Mouse (Mus musculus): ENCODE measurements around the gene Cox8c.

DNA sequence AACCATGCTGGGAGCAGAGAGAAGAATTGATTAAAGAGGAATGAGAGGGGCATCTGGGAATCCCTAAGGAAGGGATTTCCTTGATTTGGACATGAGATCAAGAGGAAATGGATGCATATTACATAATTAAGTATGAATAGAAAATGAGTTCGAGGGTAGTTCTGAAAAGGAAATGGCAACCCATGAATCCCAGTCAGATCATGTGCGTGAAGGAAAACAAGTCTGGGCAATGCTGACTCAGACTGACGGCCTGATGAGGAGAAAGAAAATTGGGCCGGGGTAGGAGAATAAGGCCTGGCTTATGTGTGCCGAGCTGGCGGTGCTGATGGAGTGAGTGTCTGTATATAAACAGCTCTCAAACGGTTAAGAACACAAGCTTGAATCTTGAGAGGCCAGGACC lies 31.7 kb downstream of the Cox8c start:
- no peak for TF ChIP-seq CTCF (IDR thresholded peaks at IDR 0.05; ENCODE audit: control insufficient read depth, insufficient read depth, insufficient read length)
- no peak for TF ChIP-seq CEBPB (IDR thresholded peaks at IDR 0.05; ENCODE audit: low read depth)
- TF ChIP-seq MYOD1 (IDR thresholded peaks at IDR 0.05; ENCODE audit: control insufficient read depth, insufficient read length, low read depth): no peak
- TF ChIP-seq USF1 (IDR thresholded peaks at IDR 0.05; ENCODE audit: low read depth): no peak
- no peak for TF ChIP-seq MAX (IDR thresholded peaks at IDR 0.05)
- TF ChIP-seq FOSL1 (IDR thresholded peaks at IDR 0.05; ENCODE audit: insufficient read depth, low read length, poor library complexity, severe bottlenecking): no peak
- TF ChIP-seq MYOG (IDR thresholded peaks at IDR 0.05; ENCODE audit: control insufficient read depth, extremely low read depth, insufficient read length): no peak
